Mouse (Mus musculus): ENCODE measurements around the gene Acvr1c.

DNA sequence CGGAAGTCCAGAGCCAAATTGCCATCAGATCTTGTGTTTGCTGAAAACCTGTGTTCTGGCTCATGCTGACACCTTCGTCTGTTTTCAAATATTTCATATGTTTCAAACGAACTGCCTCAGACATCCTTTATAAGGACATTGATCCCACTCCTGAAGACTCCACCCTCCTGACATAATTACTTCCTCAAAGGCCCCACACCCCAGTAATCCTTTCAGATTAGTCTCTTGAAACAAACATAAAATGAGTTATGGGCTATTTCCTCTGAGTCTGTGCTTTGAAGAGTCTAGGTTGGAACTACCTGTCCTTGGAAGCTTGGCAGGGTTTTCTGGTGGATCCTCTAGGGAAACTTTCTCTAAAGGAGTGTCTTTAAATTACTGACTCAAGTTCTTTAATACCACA lies 53.2 kb downstream of the Acvr1c start:
- no peak for TF ChIP-seq CTCF (IDR thresholded peaks at IDR 0.05; ENCODE audit: insufficient read depth, low read depth, low read length)
- no peak for TF ChIP-seq POLR2A (IDR thresholded peaks at IDR 0.05; ENCODE audit: insufficient read depth, low read depth, low read length)

Data from olfactory bulb, adult 2 months (tissue).